Mouse (Mus musculus) cortical plate, adult 2 months (tissue): ENCODE results near the gene Dek.

Experiments
- CTCF ChIP-seq: fragments of 200-500 bp; IDR thresholded peaks from 2 replicates; pipeline ENCODE4 v1.5.1; 2011; ENCODE audit warnings: mild to moderate bottlenecking, control low read depth, low read length; ENCODE audit not compliant: insufficient read depth; ENCODE audit errors: extremely low read depth
- POLR2A ChIP-seq: fragments of 200-500 bp; IDR thresholded peaks from 2 replicates; pipeline ENCODE4 v1.6.1; 2011; ENCODE audit warnings: mild to moderate bottlenecking, low read length, control low read depth; ENCODE audit not compliant: insufficient read depth; ENCODE audit errors: extremely low read depth

GRCm38 (mm10) chr13:47096591-47096990 is 9.4 kb downstream of the Dek start:
- no peak for TF ChIP-seq CTCF
- no peak for TF ChIP-seq POLR2A
